Mouse (Mus musculus) induced T-regulatory cell, adult 2 months (primary cell): Measurements from ENCODE around the gene Tut4.

Experiments used
- DNase-seq: peaks from one replicate; pipeline ENCODE4 v3.0.0-alpha.2; 2012; ENCODE audit warnings: low read depth

The Tut4 gene

DNA sequence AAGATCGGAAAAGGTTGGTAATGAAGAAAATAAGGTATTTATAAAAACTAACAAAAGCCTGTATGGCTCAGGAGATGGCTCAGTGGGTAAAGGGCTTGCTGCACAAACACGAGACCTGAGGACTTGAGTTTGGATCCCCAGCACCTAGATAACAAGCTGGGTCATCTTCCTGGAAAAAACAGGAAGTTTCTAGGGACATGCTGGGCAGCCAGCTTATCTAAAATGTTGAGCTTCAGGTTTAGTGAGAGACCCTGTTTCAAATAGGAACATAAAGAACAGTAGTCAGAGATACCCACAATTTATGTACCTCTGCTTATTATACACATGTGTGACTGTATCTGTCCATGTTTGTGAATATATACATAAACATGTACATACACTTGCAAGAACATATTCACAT, 43.8 kb downstream of the Tut4 start:
- no peak for DNase-seq

GRCm38 (mm10) chr4:108539701-108540100, 80.5 kb downstream of the Tut4 start:
- DNase-seq = no peak

DNA sequence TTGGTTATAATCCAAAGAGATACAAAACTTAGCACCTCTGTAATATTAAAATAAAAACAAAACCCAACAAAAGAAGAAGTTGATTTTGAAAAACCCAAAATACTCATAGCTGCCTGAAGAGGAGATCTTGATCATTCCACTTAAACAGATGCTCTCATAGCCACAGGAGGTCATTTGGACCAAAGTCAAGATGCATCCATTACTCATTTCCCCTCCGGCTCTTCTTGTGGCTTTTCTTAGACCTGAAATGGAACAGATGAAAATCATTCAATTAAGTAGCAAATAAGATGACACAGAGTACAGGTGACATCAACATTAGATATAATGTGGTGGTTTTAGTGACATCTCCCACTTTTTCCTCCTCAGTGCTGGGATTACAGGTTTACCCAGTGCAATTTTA, 105.8 kb downstream of the Tut4 start:
- DNase-seq = no peak

DNA sequence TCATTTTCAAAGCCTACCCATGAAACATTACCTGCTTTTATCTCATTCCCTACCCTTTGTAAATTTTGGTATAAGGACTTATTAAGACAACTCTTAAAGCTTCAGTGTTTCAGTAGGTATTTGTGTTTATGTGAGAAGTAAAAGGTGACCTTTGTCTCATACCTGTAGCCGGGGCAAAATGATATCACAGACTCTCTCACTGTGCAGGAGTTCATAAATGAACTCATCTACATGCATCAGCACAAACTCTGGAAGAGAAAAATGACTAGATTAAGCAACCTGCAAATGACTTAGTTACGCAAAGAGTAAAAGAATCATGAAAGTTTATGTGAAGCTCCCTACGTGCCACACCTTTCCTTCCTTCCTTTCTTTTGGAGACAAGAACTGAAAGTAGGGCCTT, 113.4 kb downstream of the Tut4 start:
- no peak for DNase-seq

DNA sequence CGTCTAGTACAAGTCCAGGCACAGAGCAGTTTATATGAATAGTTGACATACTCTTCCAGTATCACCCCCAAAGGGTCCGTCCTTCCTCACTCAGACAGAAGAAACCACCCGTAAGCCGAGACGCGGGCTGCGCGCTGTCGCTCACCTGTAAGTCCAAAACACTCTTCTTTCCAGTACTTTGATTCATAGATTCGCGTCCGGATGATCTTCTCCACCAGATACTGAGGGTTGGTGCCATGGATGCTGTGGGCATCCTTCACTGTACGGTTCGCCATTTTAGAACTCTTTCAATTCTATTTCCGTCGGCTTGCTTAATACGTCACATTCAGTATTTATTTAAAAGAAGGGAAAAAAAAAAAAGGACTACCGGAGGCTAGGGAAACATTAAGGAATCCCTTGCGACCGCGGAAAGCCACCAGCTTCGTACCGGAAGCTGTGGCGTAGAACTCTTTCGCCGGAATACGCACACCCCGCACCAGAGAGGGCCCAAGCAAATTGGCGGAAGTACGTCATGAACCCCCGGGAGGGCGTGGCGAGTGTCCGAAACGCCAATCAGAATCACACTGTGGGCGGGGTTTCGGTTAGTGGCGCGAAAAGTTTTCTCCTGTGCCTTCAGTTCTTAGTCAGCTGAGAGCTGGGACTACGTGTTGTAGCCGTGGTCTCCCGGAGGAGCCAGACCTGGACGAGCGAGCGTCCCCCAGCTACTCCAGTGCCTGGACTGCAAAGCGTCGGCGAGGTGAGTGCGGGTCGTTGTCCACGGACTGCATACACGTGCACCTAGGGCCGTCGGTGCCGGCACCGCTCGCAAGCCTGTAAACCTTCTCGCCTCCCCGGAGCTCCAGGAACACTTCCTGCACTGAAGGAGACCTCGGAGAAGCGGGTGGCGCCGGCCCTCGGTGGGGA, 119.9 kb downstream of the Tut4 start, which contains the start of the genes Prpf38a and Orc1:
Gene Prpf38a (minus strand): TSS at position 497 of the 903 bp plus-strand sequence.
Gene Orc1 (plus strand): TSS at position 584 of the 903 bp plus-strand sequence.
- DNase-seq = peak; percentile 100

- DNase-seq = no peak
These were observed 120.7 kb downstream of the Tut4 start for GRCm38 (mm10) chr4:108579743-108580411.

GRCm38 (mm10) chr4:108593376-108593775, 134.2 kb downstream of the Tut4 start:
- DNase-seq = no peak

DNA sequence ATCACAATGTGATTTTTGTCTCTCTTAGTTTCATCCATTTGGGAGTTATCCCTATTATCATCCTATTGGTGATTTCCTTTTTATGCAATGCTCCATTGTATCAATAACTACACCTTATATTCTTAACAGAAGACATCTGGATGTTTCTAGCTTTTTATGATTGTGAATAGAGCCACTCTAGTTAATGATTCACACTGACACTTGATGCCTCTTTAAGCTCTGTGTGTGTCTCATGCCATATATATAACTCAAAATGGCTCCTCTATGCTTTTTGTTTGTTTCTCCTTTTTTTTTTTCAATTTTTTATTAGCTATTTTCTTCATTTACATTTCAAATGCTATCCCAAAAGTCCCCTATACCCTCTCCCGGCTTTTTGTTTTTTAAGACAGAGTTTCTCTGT, 136.6 kb downstream of the Tut4 start:
- no peak for DNase-seq

DNA sequence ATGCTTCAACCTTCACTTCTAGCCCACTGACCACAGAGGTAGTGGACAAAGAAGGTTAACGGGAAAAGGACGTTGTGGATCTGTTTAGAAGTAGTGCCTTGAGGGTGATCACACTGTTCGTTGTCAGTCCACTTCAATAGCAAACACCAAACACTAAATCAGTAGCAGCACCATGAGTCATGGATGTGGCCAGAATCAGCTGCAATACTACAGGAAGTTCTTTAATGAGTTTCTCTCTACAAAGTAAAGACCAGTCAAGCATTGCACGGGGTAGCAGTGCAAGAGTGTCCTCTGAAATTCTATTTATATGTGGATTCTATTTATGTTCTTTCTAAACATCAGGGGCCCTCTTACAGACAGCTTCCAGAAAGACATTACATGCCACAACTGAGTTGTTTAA, 139.1 kb downstream of the Tut4 start:
- no peak for DNase-seq

DNA sequence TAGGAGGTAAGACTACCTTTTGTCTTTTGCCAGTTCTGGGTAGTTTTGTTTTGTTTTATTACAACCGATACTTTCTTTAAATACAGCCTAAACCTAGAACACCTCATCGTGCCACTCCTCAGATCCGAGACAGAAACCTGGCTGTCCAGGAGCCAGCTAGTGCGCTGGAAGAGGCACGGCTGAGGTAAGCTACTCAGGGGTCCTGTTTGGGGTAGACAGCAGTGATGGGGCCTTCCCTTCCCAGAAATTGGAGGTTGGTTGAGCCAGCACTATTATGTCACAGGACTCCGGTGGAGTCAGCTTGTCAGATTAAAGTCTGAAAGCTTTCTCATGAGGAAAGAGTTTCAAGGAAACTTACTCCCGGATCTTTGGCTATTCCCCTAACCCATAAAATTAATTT, 142.6 kb downstream of the Tut4 start:
- no peak for DNase-seq

- DNase-seq = no peak
These were observed 149.4 kb downstream of the Tut4 start for GRCm38 (mm10) chr4:108608651-108609050.
